9 mouse cellular contexts compared by ENCODE assay signal in genomic region chr13:97145834-97146233, GRCm38 (mm10). TPM values are rescaled to one million over a fixed set of nuclear protein-coding genes. Genes with fewer than 3 reads are reported as not detected.
DNase-seq lines count a peak whose midpoint lies in the region; ATAC-seq lines count a peak whose summit lies in the region.
"Had no signal": no experiment of that assay in that cellular context is flagged by ENCODE, and none has a peak within 500 bp of the region (broad histone marks: within the 10 kb centered on the region; RNA-seq: fewer than 3 reads in every experiment).

No protein-coding gene starts in this region.

- H3K4me2 ChIP-seq in kidney, embryonic 14.5 days (replicated peaks; ENCODE audit: low read depth, low read length) = no peak overlapping the region
- no peak overlapping the region for H3K4me2 ChIP-seq in liver, embryonic 13.5 days

- peak; percentile 40 for DNase-seq in kidney, adult 9 months
- DNase-seq in R1 (ENCODE audit: low read depth, low spot score) = peak; percentile 78
- DNase-seq in embryo, embryonic 10 days (ENCODE audit: low spot score) = peak; percentile 83
- DNase-seq in liver, embryonic 13.5 days = peak; percentile 32
- DNase-seq in spleen, postnatal 4 days (ENCODE audit: low spot score in 2 of 2) = peak; percentile 45 to 77
- no peak for DNase-seq in layer of hippocampus, postnatal 36 days

- H3K27ac ChIP-seq in kidney, embryonic 14.5 days (ENCODE audit: low read depth, low read length) = no peak overlapping the region
- no peak overlapping the region for H3K27ac ChIP-seq in liver, embryonic 13.5 days
- H3K27ac ChIP-seq: macrophage had no signal

- no peaks in the 10 kb centered on the region for H3K9me3 ChIP-seq in kidney, embryonic 14.5 days (ENCODE audit: control insufficient read depth, low read length)
- H3K9me3 ChIP-seq in liver, embryonic 13.5 days (replicated peaks) = no peaks in the 10 kb centered on the region

- no peak overlapping the region for H3K4me3 ChIP-seq in kidney, embryonic 14.5 days (ENCODE audit: low read length)
- no peak overlapping the region for H3K4me3 ChIP-seq in liver, embryonic 13.5 days (replicated peaks)

- H3K9ac ChIP-seq in kidney, embryonic 14.5 days (ENCODE audit: low read depth, low read length) = no peak overlapping the region
- H3K9ac ChIP-seq in liver, embryonic 13.5 days = no peak overlapping the region

- no peaks in the 10 kb centered on the region for H3K4me1 ChIP-seq in kidney, embryonic 14.5 days (ENCODE audit: control insufficient read depth, insufficient read depth, low read length)
- H3K4me1 ChIP-seq in liver, embryonic 13.5 days (replicated peaks) = no peaks in the 10 kb centered on the region; the same call in 1 of the 2 replicates

- H3K36me3 ChIP-seq in kidney, embryonic 14.5 days (ENCODE audit: control insufficient read depth, insufficient read depth, low read length) = peaks cover 55% of the 10 kb centered on the region
- peaks cover 56% of the 10 kb centered on the region for H3K36me3 ChIP-seq in liver, embryonic 13.5 days

- no peaks in the 10 kb centered on the region for H3K27me3 ChIP-seq in kidney, embryonic 14.5 days (ENCODE audit: control insufficient read depth, insufficient read depth, low read length)
- H3K27me3 ChIP-seq in liver, embryonic 13.5 days = no peaks in the 10 kb centered on the region

- WGBS in kidney, embryonic 14.5 days = 63% methylated on average over 4 of the region's 4 CpGs
- WGBS in liver, embryonic 13.5 days (ENCODE audit: insufficient replicate concordance) = 55% methylated on average over 4 of the region's 4 CpGs

- ATAC-seq in kidney, embryonic 14.5 days (ENCODE audit: low FRiP score, low TSS enrichment) = no peak
- ATAC-seq in CD4-positive, CD25-positive, alpha-beta regulatory T cell, adult 4 months = peak; percentile 92
- ATAC-seq in liver, embryonic 13.5 days (ENCODE audit: low read depth) = no peak; the same call in 1 of the 2 replicates

RNA-seq across cellular contexts. Expression of gene Gfm2, which starts 8.1 kb away (rescaled TPM):
- polyA plus RNA-seq in kidney, embryonic 14.5 days (2014; fragmentation: Nextera tagmentation; extraction: Ambion mirVana) = 28.3 and 35.3 TPM in 2 replicates
- 10 to 100 TPM; 42.8 to 62.9 TPM for polyA plus RNA-seq in CD4-positive, CD25-positive, alpha-beta regulatory T cell, adult 4 months (2017; shearing (Covaris generic))
- polyA plus RNA-seq in liver, embryonic 13.5 days (2015; fragmentation: Nextera tagmentation; extraction: Ambion mirVana) = 21.4 and 24.6 TPM in 2 replicates
- total RNA-seq in layer of hippocampus, postnatal 36 days (2021) = 10 to 100 TPM; 27.3 to 30.4 TPM

RNA-seq across cellular contexts. Expression of gene Nsa2, which starts 8.1 kb away (rescaled TPM):
- 77.1 and 100 TPM in 2 replicates for polyA plus RNA-seq in kidney, embryonic 14.5 days (2014; fragmentation: Nextera tagmentation; extraction: Ambion mirVana)
- polyA plus RNA-seq in CD4-positive, CD25-positive, alpha-beta regulatory T cell, adult 4 months (2017; shearing (Covaris generic)) = 100 to 1,000 TPM; 122 to 154 TPM
- polyA plus RNA-seq in liver, embryonic 13.5 days (2015; fragmentation: Nextera tagmentation; extraction: Ambion mirVana) = 38.2 and 43.6 TPM in 2 replicates
- total RNA-seq in layer of hippocampus, postnatal 36 days (2021) = 10 to 100 TPM; 44.5 to 49.0 TPM

RNA-seq across cellular contexts. Expression of gene Gm6169, which starts 46.8 kb away (rescaled TPM):
- polyA plus RNA-seq in kidney, embryonic 14.5 days (2014; fragmentation: Nextera tagmentation; extraction: Ambion mirVana) = 3.6 and 3.8 TPM in 2 replicates
- 1 to 10 TPM; 5.9 to 6.9 TPM for polyA plus RNA-seq in CD4-positive, CD25-positive, alpha-beta regulatory T cell, adult 4 months (2017; shearing (Covaris generic))
- 0.79 and 0.97 TPM in 2 replicates for polyA plus RNA-seq in liver, embryonic 13.5 days (2015; fragmentation: Nextera tagmentation; extraction: Ambion mirVana)
- total RNA-seq in layer of hippocampus, postnatal 36 days (2021) = under 1 TPM in 1 of 2 experiments, not detected in 1; 0.50 TPM

RNA-seq across cellular contexts. Expression of gene Hexb, which starts 52.3 kb away (rescaled TPM):
- 25.3 and 31.3 TPM in 2 replicates for polyA plus RNA-seq in kidney, embryonic 14.5 days (2014; fragmentation: Nextera tagmentation; extraction: Ambion mirVana)
- 10 to 100 TPM; 65.3 to 71.7 TPM for polyA plus RNA-seq in CD4-positive, CD25-positive, alpha-beta regulatory T cell, adult 4 months (2017; shearing (Covaris generic))
- polyA plus RNA-seq in liver, embryonic 13.5 days (2015; fragmentation: Nextera tagmentation; extraction: Ambion mirVana) = 16.0 and 20.4 TPM in 2 replicates
- total RNA-seq in layer of hippocampus, postnatal 36 days (2021) = 100 to 1,000 TPM; 117 to 122 TPM

Comparison
In these comparisons a context has a peak if more than half of its experiments do, and no peak if none do; other contexts are left out.
1. DNase-seq: peak in kidney, adult 9 months (single experiment), R1 (single experiment), embryo, embryonic 10 days (single experiment), liver, embryonic 13.5 days (single experiment) and spleen, postnatal 4 days (2 of 2); none in layer of hippocampus, postnatal 36 days (0 of 2).